Mouse (Mus musculus) limb, embryonic 13.5 days (tissue): ENCODE results near the gene Jaml. TPM values are rescaled to one million over a fixed set of nuclear protein-coding genes. Genes with fewer than 3 reads are reported as not detected.

Experiments
- ATAC-seq: fragments of 200-750 bp; cut with Nextera tagmentation; 2 replicates; pipeline ENCODE4 v1.8.0; 2017; ENCODE audit warnings: low read depth, moderate number of reproducible peaks, moderate TSS enrichment; ENCODE audit not compliant: low FRiP score
- H3K27ac ChIP-seq: fragments of 300-500 bp; sonication (generic); 2 replicates; pipeline ENCODE4 v1.5.1; 2015; ENCODE audit warnings: inconsistent platforms, mild to moderate bottlenecking, moderate library complexity
- H3K27me3 ChIP-seq: fragments of 300-500 bp; sonication (generic); 2 replicates; pipeline ENCODE4 v1.6.1; 2015; ENCODE audit warnings: mild to moderate bottlenecking, inconsistent platforms
- H3K36me3 ChIP-seq: fragments of 300-500 bp; sonication (generic); 2 replicates; pipeline ENCODE4 v1.6.1; 2015; ENCODE audit warnings: inconsistent platforms, mild to moderate bottlenecking, moderate library complexity
- H3K4me1 ChIP-seq: fragments of 300-500 bp; sonication (generic); 2 replicates; pipeline ENCODE4 v1.6.1; 2015; ENCODE audit warnings: inconsistent platforms
- H3K4me2 ChIP-seq: fragments of 300-500 bp; sonication (generic); replicated peaks from 2 replicates; pipeline ENCODE4 v1.6.1; 2015; ENCODE audit warnings: inconsistent platforms, mild to moderate bottlenecking, moderate library complexity
- H3K4me3 ChIP-seq: fragments of 300-500 bp; sonication (generic); 2 replicates; pipeline ENCODE4 v1.5.1; 2015; ENCODE audit warnings: moderate library complexity, mild to moderate bottlenecking, inconsistent platforms
- H3K9ac ChIP-seq: fragments of 300-500 bp; sonication (generic); 2 replicates; pipeline ENCODE4 v1.6.1; 2015; ENCODE audit warnings: mild to moderate bottlenecking, inconsistent platforms
- H3K9me3 ChIP-seq: fragments of 300-500 bp; sonication (generic); 2 replicates; pipeline ENCODE4 v1.6.1; 2016; ENCODE audit warnings: inconsistent platforms
- WGBS: fragments of 180-500 bp; shearing (Covaris S2); methylation state at CpG from one replicate; pipeline ENCODE4 v1.1.7; 2015; 5-methylcytosine and 5-hydroxymethylcytosine counted together
- polyA plus RNA-seq: library from polyadenylated mRNA; unstranded; fragments of >200 nt; fragmentation: Nextera tagmentation; extraction: Ambion mirVana; gene quantifications from 2 replicates; pipeline ENCODE4 v1.2.1, GENCODE M21; 2015

The Jaml gene
- polyA plus RNA-seq, 1 experiment from 2014 or later, result 1.5 TPM

GRCm38 (mm10) chr9:45116819-45117218 lies 37.8 kb downstream of the Jaml start:
- Histone ChIP-seq H3K4me1 (peaks cover 39% of the 10 kb centered on the region), H3K9ac (no peak overlapping the region), H3K27ac (no peak overlapping the region), H3K4me2 (no peak overlapping the region), H3K9me3 (no peaks in the 10 kb centered on the region), H3K27me3 (no peaks in the 10 kb centered on the region), H3K36me3 (no peaks in the 10 kb centered on the region), H3K4me3 (no peak overlapping the region)
- 60% methylated on average over 9 of the region's 9 CpGs for WGBS
- no peak for ATAC-seq

- Histone ChIP-seq H3K4me3 (peak within 1 kb of the TSS; percentile 71), H3K9me3 (no peaks in the 10 kb centered on the region), H3K9ac (peak within 1 kb of the TSS; percentile 85), H3K4me1 (peaks cover 49% of the 10 kb centered on the region), H3K27me3 (no peaks in the 10 kb centered on the region), H3K36me3 (no peaks in the 10 kb centered on the region), H3K27ac (peak within 1 kb of the TSS; percentile 95), H3K4me2 (peak within 1 kb of the TSS; percentile 84)
- under 1% methylated on average over 13 of the region's 13 CpGs for WGBS
- ATAC-seq, result peak; percentile 46
Measured at GRCm38 (mm10) chr9:45117741-45118431, 38.9 kb downstream of the Jaml start, which contains the start of gene Scn2b. Scn2b (plus strand) TSS chr9:45117782.

- Histone ChIP-seq H3K9me3 (no peaks in the 10 kb centered on the region), H3K4me3 (peak overlapping the region; percentile 71), H3K4me2 (peak overlapping the region; percentile 84), H3K36me3 (no peaks in the 10 kb centered on the region), H3K27ac (peak overlapping the region; percentile 39; the same call in 1 of the 2 replicates), H3K27me3 (no peaks in the 10 kb centered on the region), H3K4me1 (peaks cover 49% of the 10 kb centered on the region), H3K9ac (peak overlapping the region; percentile 85)
- ATAC-seq, result no peak
- 9% methylated on average over 10 of the region's 10 CpGs for WGBS
Measured at GRCm38 (mm10) chr9:45118552-45118951, 39.6 kb downstream of the Jaml start.

- ATAC-seq, result no peak
- Histone ChIP-seq H3K9ac (no peak overlapping the region), H3K4me3 (peak overlapping the region; percentile 71)
Measured at GRCm38 (mm10) chr9:45119316-45119953, 40.5 kb downstream of the Jaml start.

GRCm38 (mm10) chr9:45119954-45120530 lies 41.1 kb downstream of the Jaml start:
- ATAC-seq, result no peak
- Histone ChIP-seq H3K27ac (no peak overlapping the region), H3K27me3 (no peaks in the 10 kb centered on the region), H3K4me3 (no peak overlapping the region), H3K4me1 (peaks cover 49% of the 10 kb centered on the region), H3K4me2 (no peak overlapping the region), H3K36me3 (no peaks in the 10 kb centered on the region), H3K9me3 (no peaks in the 10 kb centered on the region), H3K9ac (no peak overlapping the region)
- 84% methylated on average over 14 of the region's 14 CpGs for WGBS

More at GRCm38 (mm10) chr9:45119316-45119953, 40.5 kb downstream of the Jaml start:
- H3K27ac ChIP-seq, result no peak overlapping the region
- H3K9me3 ChIP-seq, result no peaks in the 10 kb centered on the region
- H3K36me3 ChIP-seq, result no peaks in the 10 kb centered on the region
- no peaks in the 10 kb centered on the region for H3K27me3 ChIP-seq
- H3K4me2 ChIP-seq, result peak overlapping the region; percentile 84
- WGBS, result 93% methylated on average over 8 of the region's 8 CpGs
- H3K4me1 ChIP-seq, result peaks cover 49% of the 10 kb centered on the region

- Histone ChIP-seq H3K4me3 (no peak overlapping the region), H3K36me3 (peaks cover 5% of the 10 kb centered on the region), H3K4me1 (peaks cover 49% of the 10 kb centered on the region), H3K27me3 (no peaks in the 10 kb centered on the region), H3K9me3 (no peaks in the 10 kb centered on the region), H3K9ac (no peak overlapping the region), H3K4me2 (no peak overlapping the region), H3K27ac (no peak overlapping the region)
- no peak for ATAC-seq
- 77% methylated on average over 6 of the region's 6 CpGs for WGBS
Measured at GRCm38 (mm10) chr9:45120567-45120966, 41.6 kb downstream of the Jaml start.

GRCm38 (mm10) chr9:45121001-45121400 lies 42.0 kb downstream of the Jaml start:
- Histone ChIP-seq H3K27me3 (no peaks in the 10 kb centered on the region), H3K36me3 (peaks cover 9% of the 10 kb centered on the region), H3K27ac (no peak overlapping the region), H3K4me3 (no peak overlapping the region), H3K4me2 (no peak overlapping the region), H3K9me3 (no peaks in the 10 kb centered on the region), H3K9ac (no peak overlapping the region), H3K4me1 (peaks cover 47% of the 10 kb centered on the region)
- 47% methylated on average over 6 of the region's 6 CpGs for WGBS
- no peak for ATAC-seq

GRCm38 (mm10) chr9:45121769-45122168 lies 42.8 kb downstream of the Jaml start:
- H3K27me3 ChIP-seq, result no peaks in the 10 kb centered on the region
- peak overlapping the region; percentile 61 for H3K4me2 ChIP-seq
- WGBS, result 4% methylated on average over 10 of the region's 10 CpGs
- peaks cover 17% of the 10 kb centered on the region for H3K36me3 ChIP-seq
- peak overlapping the region; percentile 23 for H3K4me3 ChIP-seq
- H3K27ac ChIP-seq, result no peak overlapping the region
- H3K9me3 ChIP-seq, result no peaks in the 10 kb centered on the region
- no peak overlapping the region for H3K9ac ChIP-seq
- ATAC-seq, result 0 out of 2 replicates have a peak, but pooled peaks have one; percentile 15
- H3K4me1 ChIP-seq, result peaks cover 39% of the 10 kb centered on the region

GRCm38 (mm10) chr9:45122209-45122761 lies 43.3 kb downstream of the Jaml start:
- Histone ChIP-seq H3K4me3 (peak overlapping the region; percentile 23), H3K27ac (no peak overlapping the region), H3K4me2 (peak overlapping the region; percentile 61), H3K4me1 (peaks cover 34% of the 10 kb centered on the region), H3K9ac (0 out of 2 replicates have a peak overlapping the region, but pooled peaks have one; percentile 31), H3K27me3 (no peaks in the 10 kb centered on the region), H3K36me3 (peaks cover 19% of the 10 kb centered on the region), H3K9me3 (no peaks in the 10 kb centered on the region)
- peak; percentile 42 for ATAC-seq
- 25% methylated on average over 9 of the region's 9 CpGs for whole genome bisulfite sequencing

- no peak for ATAC-seq
- Histone ChIP-seq H3K4me3 (no peak overlapping the region), H3K27me3 (no peaks in the 10 kb centered on the region), H3K4me2 (no peak overlapping the region), H3K27ac (no peak overlapping the region), H3K9me3 (no peaks in the 10 kb centered on the region), H3K36me3 (peaks cover 19% of the 10 kb centered on the region), H3K4me1 (peaks cover 20% of the 10 kb centered on the region), H3K9ac (no peak overlapping the region)
- 92% methylated on average over 14 of the region's 14 CpGs for WGBS
Measured at GRCm38 (mm10) chr9:45125211-45125610, 46.2 kb downstream of the Jaml start.

GRCm38 (mm10) chr9:45126941-45127340 lies 48.0 kb downstream of the Jaml start:
- Histone ChIP-seq H3K36me3 (peaks cover 19% of the 10 kb centered on the region), H3K4me2 (no peak overlapping the region), H3K9ac (no peak overlapping the region), H3K4me1 (peaks cover 8% of the 10 kb centered on the region), H3K4me3 (no peak overlapping the region), H3K9me3 (no peaks in the 10 kb centered on the region), H3K27ac (no peak overlapping the region), H3K27me3 (no peaks in the 10 kb centered on the region)
- ATAC-seq, result no peak
- WGBS, result 66% methylated on average over 7 of the region's 7 CpGs

- peaks cover 7% of the 10 kb centered on the region for H3K27me3 ChIP-seq
- peaks cover 19% of the 10 kb centered on the region for H3K36me3 ChIP-seq
- H3K4me3 ChIP-seq, result no peak overlapping the region
- H3K4me1 ChIP-seq, result peaks cover 12% of the 10 kb centered on the region
- no peak for ATAC-seq
- H3K27ac ChIP-seq, result no peak overlapping the region
- no peaks in the 10 kb centered on the region for H3K9me3 ChIP-seq
- H3K4me2 ChIP-seq, result no peak overlapping the region
- 88% methylated on average over 3 of the region's 3 CpGs for WGBS
- no peak overlapping the region for H3K9ac ChIP-seq
Measured at GRCm38 (mm10) chr9:45130119-45130518, 51.1 kb downstream of the Jaml start.
